Mouse (Mus musculus): ENCODE measurements around the gene Fam228b. TPM values are rescaled to one million over a fixed set of nuclear protein-coding genes. Genes with fewer than 3 reads are reported as not detected.

Gene Fam228b
- polyA plus RNA-seq, 1 experiment from 2014 or later: 4.8 TPM

DNA sequence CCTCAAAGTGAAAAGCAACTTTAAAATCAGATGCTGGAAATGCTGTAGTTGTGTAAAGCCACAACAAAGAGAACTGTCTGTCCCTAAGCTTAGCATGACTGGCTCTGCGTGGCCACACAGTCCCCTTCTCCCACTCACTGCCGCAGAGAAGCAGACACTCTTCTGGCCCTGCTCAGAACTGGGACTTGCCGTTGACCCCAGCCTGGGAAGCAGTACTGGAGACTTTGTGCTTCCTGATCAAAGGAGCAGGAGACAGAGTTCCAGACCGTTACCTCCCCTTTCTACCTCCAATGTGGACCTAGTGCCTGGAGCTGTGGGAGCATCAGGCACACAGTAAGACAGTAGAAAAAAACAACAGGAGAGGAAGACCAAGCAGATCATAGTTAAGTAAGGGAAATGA lies 36.7 kb downstream of the Fam228b start:
- ATAC-seq (ENCODE audit: low read depth): no peak
- H3K4me2 ChIP-seq: no peak overlapping the region
- H3K27ac ChIP-seq (replicated peaks): no peak overlapping the region
- H3K27me3 ChIP-seq: no peaks in the 10 kb centered on the region
- 66% methylated on average over 4 of the region's 4 CpGs for WGBS
- H3K36me3 ChIP-seq: no peaks in the 10 kb centered on the region
- no peak overlapping the region for H3K9ac ChIP-seq
- no peaks in the 10 kb centered on the region for H3K4me1 ChIP-seq (replicated peaks)
- H3K9me3 ChIP-seq: no peaks in the 10 kb centered on the region; the same call in 1 of the 2 replicates
- no peak overlapping the region for H3K4me3 ChIP-seq

DNA sequence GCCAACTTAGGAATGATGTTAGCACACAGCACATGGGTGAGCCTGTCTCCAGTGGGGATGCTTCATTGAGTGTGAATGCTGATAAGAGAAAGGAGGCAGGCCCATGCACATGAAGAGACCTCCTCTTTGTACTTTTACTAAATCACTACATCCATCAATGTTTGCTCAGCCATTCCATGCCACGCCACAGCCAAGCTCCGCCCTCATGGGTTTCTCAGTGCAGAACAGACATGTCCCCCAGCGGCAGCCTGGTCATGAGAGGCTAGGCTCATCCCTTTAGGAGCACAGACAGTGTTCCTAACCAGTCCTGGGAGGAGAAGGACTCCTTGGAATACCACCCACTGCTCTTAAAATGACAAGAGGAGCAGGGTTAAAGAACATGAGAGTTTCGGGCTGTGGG lies 37.4 kb downstream of the Fam228b start:
- Histone ChIP-seq H3K9ac (no peak overlapping the region), H3K4me1 (replicated peaks) (no peaks in the 10 kb centered on the region), H3K27me3 (no peaks in the 10 kb centered on the region), H3K4me3 (no peak overlapping the region), H3K9me3 (no peaks in the 10 kb centered on the region; the same call in 1 of the 2 replicates), H3K36me3 (no peaks in the 10 kb centered on the region), H3K4me2 (no peak overlapping the region), H3K27ac (replicated peaks) (no peak overlapping the region)
- no peak for ATAC-seq (ENCODE audit: low read depth)
- WGBS: 69% methylated on average over 4 of the region's 4 CpGs

DNA sequence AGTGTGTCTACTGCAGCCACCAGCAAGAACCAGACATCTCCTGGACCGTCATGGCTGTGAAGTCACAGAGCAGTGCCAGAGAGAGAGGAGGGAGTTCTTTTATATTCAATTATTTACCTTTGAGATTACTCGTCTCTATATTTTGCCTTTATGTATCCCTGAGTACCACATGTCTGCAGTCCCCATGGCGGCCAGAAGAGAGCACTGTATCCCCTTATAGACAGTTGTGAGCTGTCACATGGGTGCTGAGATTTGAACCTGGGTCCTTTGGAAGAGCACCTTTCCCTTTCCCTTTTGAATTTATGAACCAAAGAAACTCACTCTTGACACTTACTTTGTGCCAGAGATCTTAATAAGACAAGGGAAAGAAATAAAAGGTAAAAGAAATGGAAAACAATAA lies 39.9 kb downstream of the Fam228b start:
- H3K27me3 ChIP-seq: no peaks in the 10 kb centered on the region
- no peak for ATAC-seq (ENCODE audit: low read depth)

DNA sequence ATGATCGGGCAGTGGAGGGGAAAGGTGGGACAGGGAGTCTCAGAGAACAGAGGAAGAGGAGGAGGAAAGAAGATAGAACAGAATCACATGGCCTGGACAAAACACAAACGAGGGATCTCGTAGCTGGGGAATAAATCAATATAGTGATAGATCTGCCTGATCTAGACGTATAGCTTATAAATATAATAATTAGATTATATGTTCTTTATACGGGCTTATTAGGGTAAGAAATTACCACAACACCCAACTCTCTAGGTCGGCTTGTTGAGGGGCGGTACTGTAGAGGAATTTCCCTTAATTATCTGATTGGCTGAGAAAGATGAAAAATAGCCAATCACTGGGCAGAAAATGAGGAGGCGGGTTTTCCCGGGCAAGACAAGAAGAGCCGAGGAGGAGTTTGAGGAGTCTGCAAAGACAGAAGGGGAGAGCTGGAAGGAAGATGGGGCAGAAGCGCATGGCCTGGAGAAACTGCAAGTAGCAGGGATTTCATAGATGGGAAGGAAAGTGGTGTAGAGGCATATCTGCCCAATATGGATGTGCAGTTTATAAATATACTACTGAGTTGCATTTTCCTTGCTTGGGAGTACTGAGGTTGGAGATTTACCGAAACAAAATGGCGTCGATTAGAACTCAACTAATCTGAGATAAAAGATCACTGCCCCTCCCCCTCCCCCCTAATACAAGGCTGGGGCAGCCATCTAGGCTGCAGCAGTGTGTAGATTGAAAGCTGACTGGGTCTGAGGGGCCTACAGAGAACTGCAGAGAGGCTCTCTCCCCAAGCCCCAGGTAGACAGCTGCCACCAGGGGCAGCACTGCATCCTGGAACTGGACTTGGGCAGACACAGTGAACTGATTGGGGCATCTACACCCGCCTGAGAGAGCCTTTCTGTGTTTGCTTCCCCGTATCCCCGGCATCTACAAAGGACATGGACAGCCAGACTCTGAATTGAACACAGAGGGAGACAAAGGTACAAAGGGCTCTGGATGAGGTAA lies 49.0 kb downstream of the Fam228b start:
- H3K27me3 ChIP-seq: no peaks in the 10 kb centered on the region
- WGBS: 78% methylated on average over 17 of the region's 17 CpGs
- no peak overlapping the region for H3K4me2 ChIP-seq
- H3K4me3 ChIP-seq: no peak overlapping the region
- no peaks in the 10 kb centered on the region for H3K9me3 ChIP-seq
- H3K9ac ChIP-seq: no peak overlapping the region
- H3K4me1 ChIP-seq (replicated peaks): 0 out of 2 replicates have a peak, but pooled peaks cover 5% of the 10 kb centered on the region
- 0 out of 2 replicates have a peak, but pooled peaks cover 5% of the 10 kb centered on the region for H3K36me3 ChIP-seq
- no peak overlapping the region for H3K27ac ChIP-seq (replicated peaks)
- ATAC-seq (ENCODE audit: low read depth): no peak

More for the DNA sequence above, 39.9 kb downstream of the Fam228b start:
- no peak overlapping the region for H3K9ac ChIP-seq
- H3K4me3 ChIP-seq: no peak overlapping the region
- H3K27ac ChIP-seq (replicated peaks): no peak overlapping the region
- WGBS: 87% methylated on average over 3 of the region's 3 CpGs
- H3K4me1 ChIP-seq (replicated peaks): no peaks in the 10 kb centered on the region
- no peaks in the 10 kb centered on the region for H3K36me3 ChIP-seq
- H3K4me2 ChIP-seq: no peak overlapping the region
- no peaks in the 10 kb centered on the region; the same call in 1 of the 2 replicates for H3K9me3 ChIP-seq

DNA sequence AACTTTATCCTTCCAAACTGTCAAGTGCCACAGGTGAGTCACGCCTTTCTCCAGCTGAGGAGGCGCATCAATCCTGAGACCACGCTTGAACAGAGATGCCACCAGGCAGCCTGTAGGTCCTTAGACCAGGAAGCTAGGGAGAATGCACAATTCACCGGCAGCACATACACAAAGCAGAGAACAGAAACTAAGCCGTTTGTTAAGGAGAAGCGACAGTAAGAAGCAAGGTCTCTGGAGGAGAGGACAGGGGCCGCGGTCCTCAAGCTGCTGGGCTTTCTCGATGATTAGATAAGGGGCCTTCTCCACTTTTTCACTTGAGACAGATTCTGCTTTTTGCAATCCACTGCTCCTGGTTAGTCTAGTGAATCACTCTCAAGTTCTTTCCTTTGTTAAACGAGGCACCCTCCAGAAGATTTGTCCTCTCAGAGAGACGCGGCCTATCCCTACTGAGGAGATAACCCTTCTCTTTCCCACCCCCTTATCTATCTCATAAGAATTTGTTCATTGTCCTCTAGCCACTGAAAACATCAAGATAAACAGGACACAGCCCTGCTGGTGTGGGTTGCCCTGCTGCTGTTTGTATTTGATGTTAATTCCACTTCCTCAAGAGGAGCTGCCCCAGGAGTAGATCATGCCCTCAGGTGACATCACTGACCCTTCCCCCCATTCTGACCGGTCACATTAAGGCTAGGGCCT lies 49.9 kb downstream of the Fam228b start:
- ATAC-seq (ENCODE audit: low read depth): no peak
- Histone ChIP-seq H3K36me3 (0 out of 2 replicates have a peak, but pooled peaks cover 8% of the 10 kb centered on the region), H3K4me2 (no peak overlapping the region), H3K9me3 (no peaks in the 10 kb centered on the region), H3K4me3 (no peak overlapping the region), H3K4me1 (replicated peaks) (0 out of 2 replicates have a peak, but pooled peaks cover 5% of the 10 kb centered on the region), H3K27me3 (no peaks in the 10 kb centered on the region), H3K27ac (replicated peaks) (no peak overlapping the region), H3K9ac (no peak overlapping the region)
- WGBS: 84% methylated on average over 13 of the region's 13 CpGs

DNA sequence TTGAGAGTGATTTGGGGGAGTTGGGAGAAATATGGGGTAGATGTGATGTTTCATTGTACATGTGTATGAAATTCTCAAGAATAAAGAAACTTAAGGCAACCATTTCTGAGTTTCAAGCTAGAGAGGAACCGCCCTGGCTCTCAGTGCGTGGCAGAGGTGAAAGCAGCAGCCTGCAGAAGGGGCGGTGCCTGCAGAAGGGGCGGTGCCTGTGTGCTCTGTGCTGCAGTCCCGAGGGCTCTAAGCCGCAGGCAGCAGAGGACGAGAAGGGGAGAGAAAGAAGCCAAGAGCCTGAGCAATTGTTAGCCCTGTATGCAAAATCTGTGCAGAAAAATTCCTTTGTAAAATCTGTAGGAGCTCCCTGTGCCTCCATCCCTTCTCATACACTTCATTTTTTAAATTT lies 51.6 kb downstream of the Fam228b start:
- no peak overlapping the region for H3K4me2 ChIP-seq
- no peak overlapping the region for H3K9ac ChIP-seq
- no peak overlapping the region for H3K27ac ChIP-seq (replicated peaks)
- no peaks in the 10 kb centered on the region for H3K27me3 ChIP-seq
- ATAC-seq (ENCODE audit: low read depth): peak; percentile 72
- H3K36me3 ChIP-seq: peaks cover 18% of the 10 kb centered on the region; the same call in 1 of the 2 replicates
- H3K4me1 ChIP-seq (replicated peaks): 0 out of 2 replicates have a peak, but pooled peaks cover 5% of the 10 kb centered on the region
- no peaks in the 10 kb centered on the region for H3K9me3 ChIP-seq
- 8% methylated on average over 7 of the region's 7 CpGs for WGBS
- H3K4me3 ChIP-seq: no peak overlapping the region

DNA sequence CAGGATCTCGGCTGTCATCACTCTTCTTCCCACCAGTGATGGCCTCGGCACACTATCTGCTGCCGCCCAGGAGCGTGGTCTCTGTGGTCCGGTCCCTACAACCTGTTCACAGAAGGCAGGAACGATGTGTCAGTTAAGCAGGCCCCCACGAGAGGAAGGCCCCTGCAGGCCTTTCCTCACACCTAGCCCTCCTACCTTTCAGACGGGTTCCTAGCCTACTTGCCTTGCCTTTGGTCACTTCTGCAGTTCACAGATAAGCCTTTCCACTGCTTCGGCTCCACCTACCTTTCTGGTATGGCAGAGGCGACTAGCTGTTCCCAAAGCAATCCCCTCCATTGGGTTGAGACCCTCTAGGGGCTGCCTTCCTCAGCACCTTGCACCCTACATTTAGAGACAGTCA lies 53.5 kb downstream of the Fam228b start:
- Histone ChIP-seq H3K4me2 (no peak overlapping the region), H3K27ac (replicated peaks) (no peak overlapping the region), H3K27me3 (no peaks in the 10 kb centered on the region), H3K9ac (no peak overlapping the region), H3K9me3 (no peaks in the 10 kb centered on the region), H3K4me1 (replicated peaks) (0 out of 2 replicates have a peak, but pooled peaks cover 5% of the 10 kb centered on the region), H3K36me3 (peaks cover 28% of the 10 kb centered on the region), H3K4me3 (no peak overlapping the region)
- 86% methylated on average over 10 of the region's 10 CpGs for WGBS
- no peak for ATAC-seq (ENCODE audit: low read depth)

DNA sequence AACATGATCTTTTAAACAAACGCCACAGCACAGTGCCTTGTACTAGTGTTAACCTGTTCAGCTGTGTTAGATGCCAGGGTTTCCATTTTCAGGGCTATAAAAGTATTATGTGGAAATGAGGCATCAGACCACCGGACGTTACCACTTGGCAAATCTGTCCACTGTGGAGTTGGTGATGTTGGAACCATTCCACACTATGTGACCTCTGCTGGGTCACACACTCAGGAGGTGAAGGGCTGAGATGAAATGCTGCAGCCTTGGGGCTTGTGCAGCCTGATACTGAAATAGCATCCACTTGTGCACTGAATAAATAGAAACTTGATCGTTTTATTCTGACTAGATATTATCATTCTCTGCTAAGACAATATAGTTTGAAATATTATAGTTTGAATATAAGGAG lies 55.7 kb downstream of the Fam228b start:
- 80% methylated on average over 4 of the region's 4 CpGs for WGBS
- Histone ChIP-seq H3K27ac (replicated peaks) (no peak overlapping the region), H3K4me3 (no peak overlapping the region)

DNA sequence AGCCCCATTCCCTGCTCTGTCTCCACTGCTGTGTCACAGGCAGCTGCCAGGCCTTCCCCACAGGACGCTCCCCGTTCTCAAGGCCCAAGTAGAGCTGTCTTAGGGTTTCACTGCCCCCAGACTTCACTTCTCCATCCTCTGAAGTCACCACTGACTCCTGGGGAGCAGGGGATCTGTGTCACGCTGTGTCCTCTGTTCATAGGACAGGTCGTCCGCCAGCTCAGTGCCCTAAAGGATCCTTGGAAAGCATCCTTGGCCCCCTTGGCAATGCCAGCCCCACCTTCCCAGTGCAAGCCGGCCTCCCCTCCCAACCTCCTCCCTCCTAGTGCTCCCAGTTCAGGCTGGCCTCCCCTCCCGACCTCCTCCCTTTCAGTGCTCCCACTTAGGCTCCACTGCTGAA lies 59.1 kb downstream of the Fam228b start:
- no peak overlapping the region for H3K27ac ChIP-seq (replicated peaks)
- peaks cover 51% of the 10 kb centered on the region for H3K36me3 ChIP-seq
- no peak overlapping the region for H3K4me3 ChIP-seq
- H3K4me1 ChIP-seq (replicated peaks): no peaks in the 10 kb centered on the region
- H3K9me3 ChIP-seq: no peaks in the 10 kb centered on the region
- no peak overlapping the region for H3K9ac ChIP-seq
- H3K4me2 ChIP-seq: no peak overlapping the region
- no peak for ATAC-seq (ENCODE audit: low read depth)
- 89% methylated on average over 7 of the region's 7 CpGs for WGBS
- H3K27me3 ChIP-seq: no peaks in the 10 kb centered on the region

More for the DNA sequence above, 55.7 kb downstream of the Fam228b start:
- H3K9ac ChIP-seq: no peak overlapping the region
- no peak overlapping the region for H3K4me2 ChIP-seq
- H3K9me3 ChIP-seq: no peaks in the 10 kb centered on the region
- no peaks in the 10 kb centered on the region for H3K27me3 ChIP-seq
- peaks cover 35% of the 10 kb centered on the region for H3K36me3 ChIP-seq
- no peak for ATAC-seq (ENCODE audit: low read depth)
- H3K4me1 ChIP-seq (replicated peaks): 0 out of 2 replicates have a peak, but pooled peaks cover 5% of the 10 kb centered on the region

DNA sequence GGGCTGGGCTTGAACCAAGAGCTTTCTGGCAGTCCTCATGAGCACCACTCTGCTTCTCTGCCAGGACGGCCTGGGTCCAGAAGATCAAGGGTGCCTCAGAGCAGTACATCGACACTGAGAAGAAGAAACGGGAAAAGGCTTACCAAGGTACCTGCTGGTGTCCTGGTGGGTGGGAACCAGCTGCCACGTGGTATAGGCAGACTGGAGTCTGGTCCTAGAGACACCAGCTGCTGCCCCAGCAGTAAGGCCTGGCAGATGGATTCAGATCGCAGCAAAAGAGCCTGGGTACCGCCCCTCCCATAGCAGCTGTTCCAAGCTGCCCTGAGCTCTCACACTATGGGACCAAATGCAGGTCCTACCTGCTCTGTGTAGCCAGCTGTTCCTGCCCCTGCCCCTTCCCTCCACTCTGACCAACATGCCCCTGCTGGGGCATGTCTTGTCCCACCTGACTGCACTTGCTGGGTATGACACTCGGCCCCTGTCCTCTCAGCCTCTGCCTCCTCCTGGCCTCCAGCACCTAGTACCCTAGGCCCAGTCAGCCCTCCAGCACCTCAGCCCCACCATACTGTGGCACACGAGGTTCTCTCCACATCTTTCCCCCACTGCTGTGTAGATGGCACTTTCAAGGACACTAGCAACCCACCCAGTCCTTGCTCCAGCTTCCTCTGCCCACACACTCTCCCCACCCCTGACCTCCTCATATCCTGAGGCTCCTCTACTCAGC lies 60.0 kb downstream of the Fam228b start:
- Histone ChIP-seq H3K4me2 (no peak overlapping the region), H3K4me1 (replicated peaks) (no peaks in the 10 kb centered on the region), H3K27ac (replicated peaks) (no peak overlapping the region), H3K27me3 (no peaks in the 10 kb centered on the region), H3K36me3 (peaks cover 48% of the 10 kb centered on the region), H3K9me3 (no peaks in the 10 kb centered on the region), H3K9ac (no peak overlapping the region), H3K4me3 (no peak overlapping the region)
- WGBS: 72% methylated on average over 8 of the region's 8 CpGs
- ATAC-seq (ENCODE audit: low read depth): 0 out of 2 replicates have a peak, but pooled peaks have one; percentile 47

DNA sequence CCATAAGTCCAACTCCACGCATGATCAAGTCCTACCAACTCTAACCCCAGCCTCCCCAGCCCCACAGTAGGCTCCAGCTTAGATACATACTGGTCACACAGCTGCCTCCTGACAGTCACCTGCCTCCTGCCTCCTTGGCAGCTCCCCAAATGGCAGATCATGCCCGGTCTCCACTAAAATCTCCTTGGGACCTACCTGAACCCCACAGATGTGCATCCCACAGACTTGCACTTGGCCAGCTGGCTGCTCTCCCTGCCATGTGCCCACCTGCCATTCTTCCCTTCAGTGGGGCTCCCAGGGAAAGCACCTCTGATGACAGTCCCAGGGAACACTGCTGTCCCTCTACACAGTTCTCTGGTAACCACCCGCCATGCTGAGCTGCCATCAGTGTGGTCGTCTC lies 60.8 kb downstream of the Fam228b start:
- H3K4me3 ChIP-seq: no peak overlapping the region
- H3K9me3 ChIP-seq: no peaks in the 10 kb centered on the region
- no peaks in the 10 kb centered on the region for H3K27me3 ChIP-seq
- peaks cover 47% of the 10 kb centered on the region for H3K36me3 ChIP-seq
- H3K27ac ChIP-seq (replicated peaks): no peak overlapping the region
- H3K9ac ChIP-seq: no peak overlapping the region
- H3K4me2 ChIP-seq: no peak overlapping the region
- no peaks in the 10 kb centered on the region for H3K4me1 ChIP-seq (replicated peaks)
- WGBS: 95% methylated on average over 4 of the region's 4 CpGs
- ATAC-seq (ENCODE audit: low read depth): no peak
